Mouse (Mus musculus) ovary, adult 10 weeks (tissue): ENCODE measurements around the gene Slc35g3. TPM values are rescaled to one million over a fixed set of nuclear protein-coding genes. Genes with fewer than 3 reads are reported as not detected.

ENCODE experiments used
- polyA plus RNA-seq: library from polyadenylated mRNA; stranded (reverse); fragments of 350-450 nt; fragmentation: Illumina TruSeq; extraction: RNeasy Lipid Tissue Mini Kit (QIAGEN cat#74804); gene quantifications from one replicate; pipeline ENCODE4 v1.2.3, GENCODE M21; 2014

Gene Slc35g3
- polyA plus RNA-seq, result 0.48 TPM

DNA sequence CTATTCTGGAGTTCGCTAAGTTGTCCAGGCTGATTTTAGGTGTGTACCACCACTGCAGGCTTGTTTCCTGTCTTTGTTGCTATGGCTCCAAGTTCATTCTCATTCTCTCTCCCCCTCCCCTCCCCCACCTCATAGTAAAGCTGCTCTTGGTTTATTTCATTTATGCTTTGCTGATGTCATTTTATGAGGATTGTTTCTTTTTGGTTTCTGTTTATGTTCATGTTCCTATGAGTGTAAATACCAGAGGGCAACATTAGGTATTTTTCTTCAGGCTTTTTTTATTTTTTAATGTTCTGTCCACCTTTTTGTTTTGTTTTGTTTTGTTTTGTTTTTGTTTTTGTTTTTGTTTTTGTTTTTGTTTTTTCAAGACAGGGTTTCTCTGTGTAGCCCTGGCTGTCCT is at the start of gene Slc35g3:
Slc35g3 (minus strand) TSS at position 101 of the 400 bp plus-strand sequence.

DNA sequence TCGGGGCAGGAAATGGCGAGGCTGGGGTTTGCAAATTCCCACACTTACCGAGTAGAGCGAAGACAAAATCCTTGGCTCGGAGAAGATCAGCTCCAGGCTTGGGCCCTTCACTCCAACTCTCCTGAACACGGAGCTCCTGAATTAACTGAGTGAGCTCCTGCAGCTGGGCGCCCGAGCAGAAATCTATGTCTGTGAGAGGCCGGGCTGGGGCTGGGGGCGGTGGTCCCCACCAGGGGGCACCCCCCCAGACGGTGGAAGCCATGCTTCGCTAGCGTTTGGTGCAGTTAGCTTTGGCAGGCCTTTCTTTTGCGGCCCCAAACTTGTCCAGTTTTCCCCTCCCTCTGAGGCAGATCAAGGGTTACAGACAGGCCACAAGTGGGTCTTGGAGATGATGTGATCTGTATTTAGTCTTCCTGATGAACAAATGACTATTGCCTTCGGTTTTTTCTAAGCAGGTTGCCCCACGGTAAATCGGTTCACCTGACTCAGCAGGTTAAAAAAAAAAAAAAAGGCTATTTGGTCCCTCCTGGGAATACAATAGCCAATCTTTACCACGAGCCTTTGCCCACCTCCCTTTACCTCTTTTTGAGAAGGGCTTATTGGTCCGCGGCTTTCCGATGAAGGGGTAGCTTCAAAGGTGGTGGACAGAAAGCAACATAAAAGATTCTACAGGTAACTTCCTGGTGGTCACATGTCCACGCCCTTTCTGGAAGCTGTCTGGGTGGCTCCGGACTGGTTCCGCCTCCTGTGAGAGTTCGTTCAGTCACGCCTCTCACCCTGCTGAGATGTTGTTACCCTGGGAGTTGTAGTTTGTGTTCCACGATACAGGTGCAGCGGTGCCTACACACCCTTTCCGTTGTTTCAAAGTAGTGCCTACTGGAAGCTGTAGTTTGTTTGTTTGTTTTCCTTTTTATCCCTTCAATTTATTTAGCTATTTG is 43.5 kb upstream of the Slc35g3 start, which contains the start of gene Tmem102:
Tmem102 (minus strand) TSS at position 653 of the 938 bp plus-strand sequence.

DNA sequence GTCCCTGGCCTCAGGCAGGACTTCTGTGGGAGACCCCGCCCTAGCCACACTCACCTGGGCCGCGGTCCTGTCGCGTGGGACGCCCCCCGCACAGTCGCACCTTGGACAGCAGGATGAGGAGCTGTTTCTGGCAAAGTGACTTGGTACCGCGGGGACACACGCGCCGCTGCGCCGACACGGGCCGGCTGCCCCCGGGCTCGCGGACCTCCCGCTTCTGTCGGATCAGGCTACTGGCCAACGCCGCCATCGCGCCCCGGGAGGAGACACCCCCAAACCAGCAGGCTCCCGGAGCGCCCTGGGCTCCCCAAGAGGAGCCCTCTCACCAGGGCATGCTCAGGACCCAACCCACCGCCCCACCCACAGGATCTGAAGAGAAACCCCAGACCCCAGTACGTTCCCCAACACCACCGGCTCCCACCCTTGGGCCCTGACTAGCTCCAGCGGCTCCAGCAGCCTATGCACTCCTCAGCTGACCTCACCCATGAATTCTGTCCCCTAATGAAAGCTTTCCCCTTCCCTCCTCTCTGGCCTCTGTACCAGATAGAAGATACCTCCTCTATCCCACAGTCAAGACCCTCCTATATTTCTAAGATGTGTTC is 39.7 kb upstream of the Slc35g3 start, which contains the start of gene Fgf11:
Fgf11 (minus strand) TSS at position 479 of the 599 bp plus-strand sequence.

DNA sequence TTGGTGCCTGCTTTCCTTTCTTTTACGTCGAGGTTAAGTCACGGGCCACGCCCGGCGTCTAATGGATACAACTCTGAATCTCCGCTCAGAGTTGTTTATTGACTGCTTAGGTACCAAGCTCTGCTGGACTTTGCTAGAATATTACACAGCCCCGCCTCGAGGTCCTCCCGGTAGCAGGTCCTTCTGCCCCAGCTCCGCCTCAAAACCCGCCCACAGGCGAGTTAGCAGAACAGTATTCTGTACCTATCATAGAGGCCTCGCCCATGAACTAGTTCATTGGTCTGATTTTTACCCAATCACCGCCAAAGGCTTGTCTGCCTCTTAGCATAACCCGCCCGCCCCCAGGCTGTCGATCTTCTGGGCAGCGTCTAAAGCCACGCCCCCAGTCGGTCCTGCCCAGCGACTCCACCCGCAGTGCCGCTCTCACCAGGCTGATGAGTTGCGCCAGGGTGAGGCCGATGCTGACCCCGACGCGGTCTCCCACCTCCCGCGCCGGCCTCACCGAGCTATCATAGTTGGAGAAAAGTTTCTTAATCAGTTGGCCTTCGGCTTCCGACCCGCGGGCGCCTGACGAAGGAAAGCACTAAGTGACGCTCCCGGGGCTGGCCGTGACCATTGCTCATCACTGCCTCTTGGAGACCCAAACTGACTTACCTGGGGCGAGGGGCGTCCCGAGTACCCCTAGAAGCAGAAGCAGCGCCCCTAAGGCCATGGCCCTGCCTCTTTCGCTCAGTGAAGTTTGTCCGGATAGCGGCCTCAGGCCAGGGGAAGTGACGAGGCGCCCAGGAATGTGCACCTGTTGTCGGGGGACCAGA is 33.6 kb upstream of the Slc35g3 start, which contains the start of gene Chrnb1:
Chrnb1 (minus strand) TSS at position 776 of the 815 bp plus-strand sequence.

DNA sequence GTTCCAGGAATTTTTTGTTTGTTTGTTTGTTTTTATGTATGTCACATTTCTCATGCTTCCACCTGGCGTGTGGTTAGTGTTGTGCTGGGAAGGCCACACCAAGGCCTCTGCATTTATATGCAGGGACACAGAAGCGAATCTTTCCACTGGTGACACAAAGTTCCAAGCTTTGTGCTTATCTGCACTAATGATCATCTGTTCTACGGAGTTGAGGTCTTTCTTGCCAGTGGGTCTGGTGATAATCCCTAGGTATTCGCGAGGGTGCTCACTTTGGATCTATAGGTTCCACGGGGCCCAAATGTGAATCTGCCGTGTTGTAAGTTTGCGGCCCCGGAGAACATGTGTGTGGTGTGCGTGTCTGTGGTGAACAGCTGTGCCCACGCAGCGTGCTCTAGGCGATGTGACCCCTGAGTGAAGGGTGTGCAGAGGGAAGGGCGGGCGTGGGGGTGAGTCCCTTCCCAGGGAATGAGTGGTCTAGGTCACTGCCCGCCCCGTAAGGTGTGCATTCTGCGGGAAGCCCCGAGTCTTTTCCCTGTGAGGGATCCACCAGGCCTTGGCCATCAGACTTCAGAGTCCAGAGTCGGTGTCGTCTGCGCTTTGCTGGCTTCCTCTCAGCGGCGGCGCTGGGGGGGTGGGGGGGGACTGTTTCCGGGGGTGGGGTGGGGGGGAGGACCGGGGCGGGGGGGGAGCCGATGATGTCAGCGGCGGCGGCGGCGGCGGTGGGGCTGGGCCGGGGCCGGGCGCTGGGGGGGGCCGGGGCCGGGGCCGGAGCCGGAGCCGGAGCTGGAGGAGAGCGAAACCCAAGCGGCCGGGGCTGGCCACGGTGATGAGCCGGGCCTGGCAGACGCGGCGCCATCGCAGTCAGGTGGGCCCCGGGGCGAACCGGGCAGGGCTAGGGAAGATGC is 3.7 kb upstream of the Slc35g3 start, which contains the start of gene Zbtb4:
Zbtb4 (plus strand) TSS at position 692 of the 905 bp plus-strand sequence.

DNA sequence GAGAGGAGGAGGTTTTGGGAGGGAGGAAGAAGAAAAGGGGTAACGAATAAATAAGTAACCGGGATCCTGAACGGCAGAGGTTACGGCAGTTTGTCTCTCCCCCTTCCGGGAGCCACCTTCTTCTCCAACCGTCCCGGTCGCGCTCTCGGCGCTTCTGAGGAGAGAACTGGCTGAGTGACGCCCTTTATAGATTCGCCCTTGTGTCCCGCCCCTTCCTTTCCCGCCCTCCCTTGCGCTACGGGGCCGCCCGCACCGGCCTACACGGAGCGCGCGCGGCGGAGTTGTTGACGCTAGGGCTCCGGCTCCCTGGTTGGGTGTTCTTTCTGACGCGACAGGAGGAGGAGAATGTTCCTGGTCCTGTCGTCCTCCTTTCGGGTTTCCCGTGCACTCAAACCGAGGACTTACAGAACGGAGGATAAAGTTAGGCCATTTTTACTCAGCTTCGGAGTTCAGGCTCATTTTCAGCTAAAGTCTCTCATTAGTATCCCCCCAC is 3.2 kb downstream of the Slc35g3 start, which contains the start of gene Polr2a:
Polr2a (minus strand) TSS at position 160 of the 493 bp plus-strand sequence.

Other genes starting within 250 kb of the Slc35g3 start
- 0.48 TPM for gene Dnah2, start 212.9 kb downstream of the Slc35g3 start, polyA plus RNA-seq
- gene Efnb3, start 201.8 kb downstream of the Slc35g3 start, polyA plus RNA-seq, result 1.6 TPM
- gene Wrap53, start 181.7 kb downstream of the Slc35g3 start, polyA plus RNA-seq, result 1.1 TPM
- gene Trp53, start 181.6 kb downstream of the Slc35g3 start, polyA plus RNA-seq, result 9.2 TPM
- gene Atp1b2, start 156.0 kb downstream of the Slc35g3 start, polyA plus RNA-seq, result 165 TPM
- gene Shbg, start 144.1 kb downstream of the Slc35g3 start, polyA plus RNA-seq, result 0.66 TPM
- 4.7 TPM for gene Sat2, start 139.9 kb downstream of the Slc35g3 start, polyA plus RNA-seq
- 11.1 TPM for gene Fxr2, start 129.0 kb downstream of the Slc35g3 start, polyA plus RNA-seq
- not detected for gene Sox15, start 106.7 kb downstream of the Slc35g3 start, polyA plus RNA-seq
- gene Mpdu1, start 99.3 kb downstream of the Slc35g3 start, polyA plus RNA-seq, result 13.0 TPM
- gene Cd68, start 95.8 kb downstream of the Slc35g3 start, polyA plus RNA-seq, result 9.4 TPM
- 723 TPM for gene Eif4a1, start 89.5 kb downstream of the Slc35g3 start, polyA plus RNA-seq
- gene Senp3, start 79.9 kb downstream of the Slc35g3 start, polyA plus RNA-seq, result 55.2 TPM
- 10.7 TPM for gene Tnfsf13, start 76.2 kb downstream of the Slc35g3 start, polyA plus RNA-seq
- gene Tnfsf12, start 66.1 kb downstream of the Slc35g3 start, polyA plus RNA-seq, result 4.0 TPM
- 2.3 TPM for gene Tnfsfm13, start 65.9 kb downstream of the Slc35g3 start, polyA plus RNA-seq
- 38.0 TPM for gene Polr2a, start 3.3 kb downstream of the Slc35g3 start, polyA plus RNA-seq
- gene Zbtb4, start 3.9 kb upstream of the Slc35g3 start, polyA plus RNA-seq, result 26.4 TPM
- gene Chrnb1, start 34.0 kb upstream of the Slc35g3 start, polyA plus RNA-seq, result 3.4 TPM
- gene Fgf11, start 39.9 kb upstream of the Slc35g3 start, polyA plus RNA-seq, result 7.0 TPM
- 1.2 TPM for gene Tmem102, start 43.7 kb upstream of the Slc35g3 start, polyA plus RNA-seq
- gene Gm39566, start 53.3 kb upstream of the Slc35g3 start, polyA plus RNA-seq, result not detected
- not detected for gene Spem2, start 56.5 kb upstream of the Slc35g3 start, polyA plus RNA-seq
- gene Spem1, start 60.2 kb upstream of the Slc35g3 start, polyA plus RNA-seq, result not detected
- gene Nlgn2, start 75.8 kb upstream of the Slc35g3 start, polyA plus RNA-seq, result 1.4 TPM
- 16.6 TPM for gene Tmem256, start 76.5 kb upstream of the Slc35g3 start, polyA plus RNA-seq
- gene Plscr3, start 84.4 kb upstream of the Slc35g3 start, polyA plus RNA-seq, result 1.2 TPM
- gene Tnk1, start 96.8 kb upstream of the Slc35g3 start, polyA plus RNA-seq, result 0.26 TPM
- gene Tmem95, start 116.0 kb upstream of the Slc35g3 start, polyA plus RNA-seq, result not detected
- gene Kctd11, start 119.4 kb upstream of the Slc35g3 start, polyA plus RNA-seq, result 2.4 TPM
- gene Acap1, start 133.6 kb upstream of the Slc35g3 start, polyA plus RNA-seq, result not detected
- gene 2810408A11Rik, start 139.0 kb upstream of the Slc35g3 start, polyA plus RNA-seq, result 2.4 TPM
- 4.1 TPM for gene Neurl4, start 139.1 kb upstream of the Slc35g3 start, polyA plus RNA-seq
- gene Gps2, start 151.9 kb upstream of the Slc35g3 start, polyA plus RNA-seq, result 21.7 TPM
- gene Eif5a, start 160.0 kb upstream of the Slc35g3 start, polyA plus RNA-seq, result 199 TPM
- 6.4 TPM for gene Ybx2, start 173.8 kb upstream of the Slc35g3 start, polyA plus RNA-seq
- 0.63 TPM for gene Slc2a4, start 186.2 kb upstream of the Slc35g3 start, polyA plus RNA-seq
- 2.6 TPM for gene Cldn7, start 202.8 kb upstream of the Slc35g3 start, polyA plus RNA-seq
- gene Ctdnep1, start 219.2 kb upstream of the Slc35g3 start, polyA plus RNA-seq, result 63.2 TPM
- gene Elp5, start 220.5 kb upstream of the Slc35g3 start, polyA plus RNA-seq, result 5.8 TPM
- 449 TPM for gene Gabarap, start 229.2 kb upstream of the Slc35g3 start, polyA plus RNA-seq
- 24.2 TPM for gene Phf23, start 233.8 kb upstream of the Slc35g3 start, polyA plus RNA-seq
- gene Dvl2, start 238.6 kb upstream of the Slc35g3 start, polyA plus RNA-seq, result 1.8 TPM